Mouse (Mus musculus) hindbrain, embryonic 13.5 days (tissue): Measurements from ENCODE around the gene Shbg. TPM values are rescaled to one million over a fixed set of nuclear protein-coding genes. Genes with fewer than 3 reads are reported as not detected.
"Not testable (repeated sequence)": the region's sequence is repeated elsewhere in the genome, so short reads cannot be mapped to it uniquely, and the experiment has no call there.

Experiments used
- ATAC-seq: fragments of 200-750 bp; cut with Nextera tagmentation; 2 replicates; pipeline ENCODE4 v1.8.0; 2017; ENCODE audit warnings: moderate TSS enrichment; ENCODE audit not compliant: low FRiP score
- H3K27ac ChIP-seq: fragments of 300-500 bp; sonication (generic); 2 replicates; pipeline ENCODE4 v1.5.1; 2015; ENCODE audit warnings: inconsistent platforms, mild to moderate bottlenecking, moderate library complexity
- H3K27me3 ChIP-seq: fragments of 300-500 bp; sonication (generic); 2 replicates; pipeline ENCODE4 v1.6.1; 2015; ENCODE audit warnings: mild to moderate bottlenecking, inconsistent platforms
- H3K36me3 ChIP-seq: fragments of 300-500 bp; sonication (generic); 2 replicates; pipeline ENCODE4 v1.6.1; 2015; ENCODE audit warnings: mild to moderate bottlenecking, inconsistent platforms
- H3K4me1 ChIP-seq: fragments of 300-500 bp; sonication (generic); replicated peaks from 2 replicates; pipeline ENCODE4 v1.6.1; 2015; ENCODE audit warnings: inconsistent platforms
- H3K4me2 ChIP-seq: fragments of 300-500 bp; sonication (generic); 2 replicates; pipeline ENCODE4 v1.6.1; 2015; ENCODE audit warnings: inconsistent platforms, mild to moderate bottlenecking, moderate library complexity
- H3K4me3 ChIP-seq: fragments of 300-500 bp; sonication (generic); 2 replicates; pipeline ENCODE4 v1.5.1; 2015; ENCODE audit warnings: mild to moderate bottlenecking, inconsistent platforms
- H3K9ac ChIP-seq: fragments of 300-500 bp; sonication (generic); 2 replicates; pipeline ENCODE4 v1.6.1; 2015; ENCODE audit warnings: mild to moderate bottlenecking, inconsistent platforms
- H3K9me3 ChIP-seq: fragments of 300-500 bp; sonication (generic); 2 replicates; pipeline ENCODE4 v1.6.1; 2016; ENCODE audit warnings: inconsistent platforms
- WGBS: fragments of 180-500 bp; shearing (Covaris S2); methylation state at CpG from one replicate; pipeline ENCODE4 v1.1.7; 2015; 5-methylcytosine and 5-hydroxymethylcytosine counted together
- polyA plus RNA-seq: library from polyadenylated mRNA; unstranded; fragments of >200 nt; fragmentation: Nextera tagmentation; extraction: Ambion mirVana; gene quantifications from 2 replicates; pipeline ENCODE4 v1.2.1, GENCODE M21; 2015

Shbg gene
- polyA plus RNA-seq, 1 experiment from 2014 or later: not detected

DNA sequence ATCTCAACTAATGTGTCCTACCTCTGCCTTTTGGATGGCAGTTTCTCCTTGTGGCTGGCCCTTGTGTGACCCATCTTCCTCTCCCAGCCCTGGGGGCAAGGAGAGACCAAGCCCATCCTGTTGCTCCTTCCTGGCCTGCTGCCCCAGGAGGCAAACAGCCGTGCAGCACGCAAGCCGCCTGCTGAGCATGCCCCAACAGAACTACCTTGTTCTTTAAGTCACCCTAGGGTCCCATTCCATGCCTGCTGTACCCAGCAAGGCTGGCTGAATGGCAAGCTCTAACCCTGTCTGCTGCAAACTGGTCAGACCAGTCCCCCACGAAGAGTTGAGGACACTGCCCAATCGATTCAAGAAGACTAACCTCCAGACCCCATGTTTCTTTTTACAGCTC, 38.4 kb upstream of the Shbg start:
- Histone ChIP-seq H3K27ac (no peak overlapping the region), H3K4me2 (no peak overlapping the region), H3K36me3 (peaks cover 67% of the 10 kb centered on the region), H3K9ac (0 out of 2 replicates have a peak overlapping the region, but pooled peaks have one; percentile 39), H3K27me3 (no peaks in the 10 kb centered on the region), H3K4me3 (no peak overlapping the region), H3K4me1 (peaks cover 28% of the 10 kb centered on the region), H3K9me3 (no peaks in the 10 kb centered on the region)
- ATAC-seq: no peak
- 82% methylated on average over 5 of the region's 5 CpGs for WGBS

DNA sequence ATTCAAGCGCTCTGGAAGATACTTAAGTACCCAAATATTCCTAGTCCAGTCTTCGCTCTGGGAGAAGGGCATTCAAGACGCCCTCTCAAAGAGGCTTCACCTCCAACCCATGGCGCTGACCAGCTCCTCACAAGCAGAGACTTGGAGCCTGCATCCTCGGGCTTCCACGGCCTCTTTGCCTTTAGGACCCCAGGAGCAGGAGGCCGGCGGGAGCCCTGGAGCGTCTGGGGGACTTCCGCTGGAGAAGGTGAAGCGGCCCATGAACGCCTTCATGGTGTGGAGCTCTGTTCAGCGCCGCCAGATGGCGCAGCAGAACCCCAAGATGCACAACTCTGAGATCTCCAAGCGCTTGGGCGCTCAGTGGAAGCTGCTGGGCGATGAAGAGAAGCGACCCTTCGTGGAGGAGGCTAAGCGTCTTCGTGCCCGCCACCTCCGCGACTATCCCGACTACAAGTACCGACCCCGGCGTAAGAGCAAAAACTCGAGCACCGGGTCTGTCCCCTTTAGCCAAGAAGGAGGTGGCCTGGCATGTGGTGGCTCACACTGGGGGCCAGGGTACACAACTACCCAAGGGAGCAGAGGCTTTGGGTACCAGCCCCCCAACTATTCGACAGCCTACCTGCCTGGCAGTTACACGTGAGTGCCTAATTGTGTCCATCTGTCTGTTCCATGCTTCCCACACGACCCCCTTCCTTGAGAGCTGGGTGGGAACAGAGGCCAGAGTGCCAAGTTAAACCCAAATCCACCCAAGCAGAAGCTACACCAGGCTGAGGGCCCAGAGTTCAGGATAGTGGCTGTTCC, 37.8 kb upstream of the Shbg start, which contains the start of gene Sox15:
Gene Sox15 (plus strand): TSS at position 51 of the 801 bp plus-strand sequence.
- Histone ChIP-seq H3K27me3 (no peaks in the 10 kb centered on the region), H3K4me1 (peaks cover 23% of the 10 kb centered on the region), H3K4me2 (no peak within 1 kb of the TSS), H3K4me3 (0 out of 2 replicates have a peak within 1 kb of the TSS, but pooled peaks have one; percentile 4), H3K9ac (0 out of 2 replicates have a peak within 1 kb of the TSS, but pooled peaks have one; percentile 46), H3K36me3 (peaks cover 73% of the 10 kb centered on the region), H3K27ac (peak within 1 kb of the TSS; percentile 42; the same call in 1 of the 2 replicates), H3K9me3 (no peaks in the 10 kb centered on the region)
- peak; percentile 50; the same call in 1 of the 2 replicates for ATAC-seq
- 21% methylated on average over 34 of the region's 34 CpGs for WGBS

DNA sequence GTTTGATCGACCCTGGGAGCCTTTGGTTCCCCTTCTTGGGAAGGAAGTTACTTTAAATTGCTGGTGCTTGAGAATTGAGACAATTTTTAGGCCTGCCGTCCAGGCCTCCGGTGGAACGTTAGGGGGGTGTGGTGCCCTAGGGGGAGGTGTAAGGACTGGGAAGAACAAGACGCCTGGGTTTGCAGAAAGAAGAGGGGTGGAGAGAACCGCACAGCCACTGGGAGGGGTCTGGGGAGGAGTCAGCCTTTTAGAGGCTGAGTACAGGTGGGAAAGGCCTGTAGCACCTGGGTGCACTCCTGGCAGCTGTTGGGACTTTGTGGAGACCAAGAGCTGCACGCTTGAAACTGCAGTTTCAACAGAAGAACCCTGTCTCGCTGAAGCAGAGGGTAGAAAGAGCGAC, 37.1 kb upstream of the Shbg start:
- WGBS: 53% methylated on average over 9 of the region's 9 CpGs

DNA sequence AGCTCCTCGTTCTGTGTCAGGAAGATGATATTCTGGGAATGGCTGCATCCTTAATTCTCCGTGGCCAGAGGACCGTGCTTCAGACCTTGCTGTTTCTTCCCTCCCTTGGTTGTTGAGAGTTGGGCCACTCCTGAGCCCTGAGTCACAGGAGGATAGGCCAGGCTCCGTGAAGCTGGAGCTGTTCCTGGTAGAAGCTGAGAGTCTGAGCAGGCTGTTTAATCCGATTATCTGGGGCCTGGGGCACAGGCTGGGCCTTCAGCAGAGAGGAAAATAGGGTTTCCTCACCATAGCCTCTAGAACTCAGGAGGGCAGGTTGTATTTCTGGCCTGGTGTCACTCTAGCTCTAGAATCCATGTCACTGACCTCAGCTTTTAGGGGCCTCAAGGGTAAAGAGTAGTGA, 35.7 kb upstream of the Shbg start:
- Histone ChIP-seq H3K4me2 (no peak overlapping the region), H3K27me3 (no peaks in the 10 kb centered on the region), H3K9ac (no peak overlapping the region), H3K36me3 (peaks cover 83% of the 10 kb centered on the region), H3K4me1 (peaks cover 21% of the 10 kb centered on the region), H3K4me3 (no peak overlapping the region), H3K9me3 (no peaks in the 10 kb centered on the region), H3K27ac (peak overlapping the region; percentile 31)
- 78% methylated on average over 5 of the region's 5 CpGs for WGBS
- no peak for ATAC-seq

More for the DNA sequence above, 37.1 kb upstream of the Shbg start:
- no peaks in the 10 kb centered on the region for H3K27me3 ChIP-seq
- ATAC-seq: no peak
- H3K4me2 ChIP-seq: no peak overlapping the region
- peaks cover 21% of the 10 kb centered on the region for H3K4me1 ChIP-seq
- H3K9ac ChIP-seq: no peak overlapping the region
- H3K9me3 ChIP-seq: no peaks in the 10 kb centered on the region
- H3K36me3 ChIP-seq: peaks cover 80% of the 10 kb centered on the region
- no peak overlapping the region for H3K4me3 ChIP-seq
- H3K27ac ChIP-seq: peak overlapping the region; percentile 42; the same call in 1 of the 2 replicates

DNA sequence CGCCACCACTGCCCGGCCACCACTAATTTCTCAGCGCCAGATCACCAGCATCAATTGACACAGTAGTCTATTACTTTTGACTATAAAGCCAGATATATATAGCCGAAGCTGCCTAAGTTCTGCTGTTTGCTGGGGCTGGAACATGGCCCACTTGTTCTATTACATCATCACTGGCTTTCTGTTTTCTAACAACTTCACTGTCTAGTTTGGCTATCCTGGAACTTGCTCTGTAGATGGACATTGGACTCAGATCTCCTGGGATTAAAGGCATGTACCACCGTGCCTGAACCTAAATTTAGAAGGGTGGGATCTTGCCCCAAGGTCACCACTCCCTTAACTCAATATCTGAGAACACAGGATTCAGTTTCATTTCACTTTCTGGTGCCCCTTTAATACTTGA, 28.2 kb upstream of the Shbg start:
- peaks cover 99% of the 10 kb centered on the region for H3K36me3 ChIP-seq
- no peaks in the 10 kb centered on the region for H3K9me3 ChIP-seq
- no peaks in the 10 kb centered on the region for H3K4me1 ChIP-seq
- no peaks in the 10 kb centered on the region for H3K27me3 ChIP-seq
- ATAC-seq: no peak
- no peak overlapping the region for H3K4me2 ChIP-seq
- H3K27ac ChIP-seq: no peak overlapping the region
- no peak overlapping the region for H3K4me3 ChIP-seq
- WGBS: 97% methylated on average over 5 of the region's 5 CpGs
- H3K9ac ChIP-seq: no peak overlapping the region

DNA sequence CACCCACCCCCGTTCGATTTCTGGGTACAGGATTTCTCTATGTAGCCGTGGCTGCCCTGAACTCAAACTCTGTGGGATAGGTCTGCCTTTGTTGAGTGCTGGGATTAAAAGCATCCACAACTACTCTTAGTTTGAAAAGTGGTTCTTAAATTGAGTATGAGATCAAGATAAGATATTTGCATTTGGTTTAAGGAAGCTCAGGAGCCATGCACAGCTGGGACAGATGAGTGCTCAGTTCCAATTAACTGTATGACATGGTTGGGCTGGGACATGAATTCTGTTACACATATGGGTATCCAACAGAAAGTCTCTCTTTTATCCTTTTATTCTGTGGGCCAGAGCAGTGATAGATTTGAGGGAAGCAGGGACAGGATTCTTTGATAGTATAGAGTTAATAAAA, 17.8 kb upstream of the Shbg start:
- Histone ChIP-seq H3K4me2 (peak overlapping the region; percentile 82), H3K9ac (peak overlapping the region; percentile 39; the same call in 1 of the 2 replicates), H3K9me3 (no peaks in the 10 kb centered on the region), H3K4me3 (no peak overlapping the region), H3K27ac (no peak overlapping the region), H3K4me1 (peaks cover 34% of the 10 kb centered on the region), H3K27me3 (no peaks in the 10 kb centered on the region), H3K36me3 (peaks cover 22% of the 10 kb centered on the region)
- 94% methylated on average over 3 of the region's 3 CpGs for WGBS
- ATAC-seq: no peak

DNA sequence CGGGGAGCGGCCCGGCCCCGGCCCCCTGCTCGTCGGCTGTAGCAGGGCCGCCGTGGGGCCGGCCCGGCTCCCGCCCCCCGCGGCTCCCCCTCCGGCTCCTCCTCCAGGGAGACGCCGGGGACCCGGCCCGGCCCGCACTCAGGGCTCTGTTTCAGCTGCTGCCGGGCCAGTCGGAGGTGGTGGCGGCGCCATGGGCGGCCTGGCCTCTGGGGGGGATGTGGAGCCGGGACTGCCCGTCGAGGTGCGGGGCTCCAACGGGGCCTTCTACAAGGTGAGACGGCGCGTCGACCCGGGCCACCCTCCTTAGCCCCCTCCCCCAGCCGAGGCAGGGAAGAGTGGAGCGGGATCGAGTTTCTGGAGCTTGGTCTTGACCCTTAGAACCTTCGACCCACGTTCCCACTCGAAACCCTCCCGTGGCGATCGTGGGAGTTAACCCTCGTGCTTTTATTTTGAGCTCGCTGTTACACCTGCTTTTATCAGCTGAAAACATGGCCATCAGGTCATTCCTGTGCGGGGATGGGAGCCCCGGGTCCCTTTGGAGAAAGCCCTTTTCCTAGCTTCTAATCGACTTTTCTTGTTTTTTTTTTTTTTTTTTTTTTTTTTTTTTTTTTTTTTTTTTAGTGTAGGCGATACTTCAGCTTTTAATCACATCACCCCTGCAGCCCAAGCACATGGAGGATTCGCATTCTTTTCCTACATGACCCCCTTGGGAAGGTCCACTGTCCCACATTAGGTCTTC, 15.6 kb upstream of the Shbg start:
- H3K4me2 ChIP-seq: peak overlapping the region; percentile 82
- H3K27ac ChIP-seq: peak overlapping the region; percentile 98
- H3K27me3 ChIP-seq: no peaks in the 10 kb centered on the region
- peak overlapping the region; percentile 97 for H3K9ac ChIP-seq
- WGBS: under 1% methylated on average over 41 of the region's 50 CpGs
- H3K4me3 ChIP-seq: peak overlapping the region; percentile 87
- H3K9me3 ChIP-seq: no peaks in the 10 kb centered on the region
- ATAC-seq: peak; percentile 64
- peaks cover 5% of the 10 kb centered on the region; the same call in 1 of the 2 replicates for H3K36me3 ChIP-seq
- peaks cover 34% of the 10 kb centered on the region for H3K4me1 ChIP-seq

DNA sequence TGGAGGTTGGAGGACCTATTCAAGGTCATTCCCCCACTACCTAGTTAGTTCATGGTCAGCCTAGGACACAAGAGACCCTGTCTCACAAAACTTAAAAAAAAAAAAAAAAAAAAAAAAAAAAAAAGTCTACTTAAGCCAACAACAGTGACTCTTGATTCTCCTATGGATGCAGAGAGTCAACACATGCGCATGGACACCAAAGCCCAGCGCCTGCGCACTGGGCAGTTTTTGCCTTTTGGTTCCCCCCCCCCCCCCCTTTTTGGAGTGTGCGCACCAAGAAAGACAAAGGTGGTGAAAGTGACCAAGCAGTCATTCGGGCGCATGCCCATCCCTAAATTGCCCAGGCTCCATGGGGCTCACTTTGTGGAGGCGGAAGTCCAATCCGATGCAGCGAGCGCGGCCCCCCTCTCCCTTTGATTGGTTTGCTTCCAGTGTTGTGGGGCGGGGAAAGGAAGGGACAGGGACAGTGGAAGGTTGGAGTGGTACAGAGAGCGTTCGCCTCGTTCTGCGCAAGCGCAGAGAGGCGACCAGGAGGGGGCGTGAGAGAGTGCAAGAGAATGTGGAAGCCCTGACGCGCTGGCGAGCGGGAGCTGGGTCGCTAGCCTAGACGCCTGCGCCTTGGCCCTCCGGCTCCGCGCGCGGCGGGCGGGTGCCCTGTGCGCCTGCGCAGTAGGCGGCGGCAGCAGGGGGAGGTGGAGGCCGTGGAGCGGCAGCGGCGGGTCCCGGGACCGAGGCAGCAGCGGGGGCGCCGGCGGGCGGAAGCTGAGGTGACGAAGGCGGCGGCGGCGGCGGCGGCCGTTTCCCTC, 14.8 kb upstream of the Shbg start, which contains the start of gene Fxr2:
Gene Fxr2 (plus strand): TSS at position 707 of the 806 bp plus-strand sequence.
- Histone ChIP-seq H3K9me3 (no peaks in the 10 kb centered on the region), H3K4me1 (peaks cover 34% of the 10 kb centered on the region), H3K4me2 (peak within 1 kb of the TSS; percentile 82), H3K9ac (peak within 1 kb of the TSS; percentile 97), H3K27me3 (no peaks in the 10 kb centered on the region), H3K27ac (peak within 1 kb of the TSS; percentile 98), H3K4me3 (peak within 1 kb of the TSS; percentile 87), H3K36me3 (peaks cover 5% of the 10 kb centered on the region; the same call in 1 of the 2 replicates)
- peak; percentile 99 for ATAC-seq
- WGBS: 0% methylated on average over 48 of the region's 56 CpGs

DNA sequence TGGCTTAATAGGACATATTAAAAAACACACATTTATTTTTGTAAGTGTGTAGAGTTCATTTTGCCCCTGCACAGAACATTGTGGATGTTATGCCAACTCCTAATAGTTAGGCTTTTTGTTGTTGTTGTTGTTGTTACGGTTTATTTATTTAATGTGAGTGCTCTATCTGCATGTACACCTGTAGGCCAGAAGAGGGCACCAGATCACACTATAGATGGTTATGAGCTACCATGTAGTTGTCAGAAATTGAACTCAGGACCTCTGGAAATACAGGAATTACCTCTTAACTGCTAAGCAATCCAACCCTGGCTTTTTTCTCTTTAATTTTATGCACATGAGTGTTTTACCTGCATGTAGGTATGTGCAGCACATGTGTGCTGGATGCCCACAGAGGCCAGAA, 12.1 kb upstream of the Shbg start:
- 67% methylated on average over 1 of the region's 1 CpGs for WGBS
- Histone ChIP-seq H3K4me1 (peaks cover 16% of the 10 kb centered on the region), H3K4me3 (no peak overlapping the region), H3K27ac (no peak overlapping the region), H3K36me3 (no peaks in the 10 kb centered on the region), H3K9me3 (no peaks in the 10 kb centered on the region), H3K9ac (no peak overlapping the region), H3K4me2 (no peak overlapping the region), H3K27me3 (no peaks in the 10 kb centered on the region)
- no peak for ATAC-seq

DNA sequence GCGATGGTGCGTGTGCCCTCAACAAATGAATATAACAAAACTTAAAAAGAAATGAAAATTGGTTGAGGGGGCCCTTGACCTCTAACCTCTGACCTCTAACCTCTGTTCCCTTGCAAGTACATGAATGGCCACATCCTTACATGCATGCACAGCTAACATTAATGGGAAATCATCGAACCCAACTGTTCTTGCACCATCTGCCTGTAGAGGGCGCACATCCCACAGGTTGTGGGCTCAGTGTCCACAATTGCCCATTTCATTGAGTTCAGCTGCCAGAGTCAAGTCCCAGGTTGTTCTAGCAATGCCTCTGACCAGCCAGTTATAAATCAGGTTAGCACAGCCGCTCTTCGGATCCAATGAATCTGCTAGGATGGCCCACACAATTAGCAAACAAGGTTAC, 10.6 kb upstream of the Shbg start:
- Histone ChIP-seq H3K27ac (no peak overlapping the region), H3K27me3 (no peaks in the 10 kb centered on the region), H3K4me2 (no peak overlapping the region), H3K36me3 (no peaks in the 10 kb centered on the region), H3K9me3 (no peaks in the 10 kb centered on the region), H3K4me3 (no peak overlapping the region), H3K9ac (no peak overlapping the region), H3K4me1 (peaks cover 4% of the 10 kb centered on the region)
- ATAC-seq: no peak
- WGBS: 37% methylated on average over 6 of the region's 6 CpGs

DNA sequence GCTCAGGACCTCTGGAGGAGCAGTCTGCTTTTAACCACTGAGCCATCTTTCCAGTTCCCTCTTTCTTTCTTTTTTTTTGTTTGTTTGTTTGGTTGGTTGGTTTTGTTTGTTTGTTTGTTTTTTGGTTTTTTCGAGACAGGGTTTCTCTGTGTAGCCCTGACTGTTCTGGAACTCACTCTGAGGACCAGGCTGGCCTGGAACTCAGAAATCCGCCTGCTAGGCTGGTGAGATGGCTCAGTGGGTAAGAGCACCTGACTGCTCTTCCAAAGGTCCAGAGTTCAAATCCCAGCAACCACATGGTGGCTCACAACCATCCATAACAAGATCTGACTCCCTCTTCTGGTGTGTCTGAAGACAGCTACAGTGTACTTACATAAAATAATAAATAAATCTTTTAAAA, 6.6 kb upstream of the Shbg start:
- H3K4me3 ChIP-seq, H3K4me2 ChIP-seq, H3K27ac ChIP-seq, H3K27me3 ChIP-seq, ATAC-seq, H3K36me3 ChIP-seq, H3K9ac ChIP-seq, H3K9me3 ChIP-seq: not testable (repeated sequence)
- 86% methylated on average over 2 of the region's 2 CpGs for WGBS
- peaks cover 15% of the 10 kb centered on the region for H3K4me1 ChIP-seq

DNA sequence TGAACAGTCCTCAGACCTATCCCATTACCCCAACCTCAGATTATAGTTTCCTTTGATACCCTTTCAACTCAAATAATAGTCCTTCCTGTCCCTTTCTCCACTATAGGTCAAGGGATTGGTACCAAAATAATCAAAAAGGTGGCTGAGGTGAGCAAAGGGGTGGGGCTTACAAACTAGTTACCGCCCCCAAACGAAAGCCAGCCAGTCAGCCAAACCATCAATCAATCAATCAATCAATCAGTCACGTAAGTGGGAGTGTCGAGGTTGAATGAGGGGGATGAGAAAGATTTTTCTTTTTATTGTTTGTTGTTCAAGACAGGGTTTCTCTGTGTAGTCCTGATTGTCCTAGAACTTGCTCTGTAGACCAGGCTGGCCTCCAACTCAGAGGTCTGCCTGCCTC, 5.3 kb upstream of the Shbg start:
- H3K4me3 ChIP-seq: peak overlapping the region; percentile 55
- peak overlapping the region; percentile 86 for H3K4me2 ChIP-seq
- peaks cover 15% of the 10 kb centered on the region for H3K4me1 ChIP-seq
- H3K9me3 ChIP-seq: no peaks in the 10 kb centered on the region
- 66% methylated on average over 4 of the region's 4 CpGs for WGBS
- no peaks in the 10 kb centered on the region for H3K36me3 ChIP-seq
- ATAC-seq: no peak
- no peak overlapping the region for H3K27ac ChIP-seq
- H3K9ac ChIP-seq: peak overlapping the region; percentile 78
- no peaks in the 10 kb centered on the region for H3K27me3 ChIP-seq
